Mouse (Mus musculus): ENCODE results near the gene Atxn1. TPM values are rescaled to one million over a fixed set of nuclear protein-coding genes. Genes with fewer than 3 reads are reported as not detected.

Atxn1 gene
- total RNA-seq, 1 experiment from 2014 or later: 19.8 TPM

DNA sequence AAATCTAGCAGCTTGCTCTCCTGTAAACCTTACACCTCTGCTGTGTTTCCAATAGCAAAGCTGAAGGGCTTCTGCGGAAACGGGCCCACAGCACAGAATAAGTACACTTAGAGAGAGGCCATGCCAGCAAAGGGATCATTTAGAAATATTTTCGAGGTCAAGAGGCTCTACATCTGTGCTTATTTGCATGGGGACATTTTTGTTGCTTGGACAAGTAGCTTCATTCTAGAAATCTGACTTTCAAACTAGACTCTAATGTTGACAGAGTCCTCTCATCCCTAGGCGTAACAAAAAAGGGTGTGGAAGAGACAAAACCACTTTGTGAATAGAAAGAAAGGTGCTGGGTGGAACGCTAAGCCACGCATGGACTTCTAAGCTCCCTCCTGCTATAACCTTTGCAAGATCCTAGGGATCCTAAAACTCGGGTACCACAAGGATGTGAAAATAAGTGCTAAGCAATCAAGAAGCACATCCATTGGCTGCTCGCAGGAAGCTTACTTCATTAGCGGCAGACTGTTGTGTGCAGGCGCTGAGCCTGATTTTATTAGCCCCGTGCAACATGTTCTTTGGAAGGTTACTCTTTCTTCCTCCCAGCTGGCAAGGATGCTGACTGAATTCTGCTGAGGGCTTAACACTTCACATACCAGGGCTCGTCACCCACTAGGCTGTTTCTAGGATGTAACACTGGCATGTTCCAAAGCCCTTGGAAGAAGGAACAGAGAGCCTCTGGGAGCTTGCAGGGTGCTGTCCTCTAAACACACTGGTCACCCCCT is 334.1 kb downstream of the Atxn1 start:
- ATAC-seq (replicated peaks in 1 of 2; ENCODE audit: insufficient read depth in 1 of 2, low FRiP score in 2 of 2, low TSS enrichment in 1 of 2, low read depth in 1 of 2, poor library complexity in 2 of 2, severe bottlenecking in 2 of 2): no peak

DNA sequence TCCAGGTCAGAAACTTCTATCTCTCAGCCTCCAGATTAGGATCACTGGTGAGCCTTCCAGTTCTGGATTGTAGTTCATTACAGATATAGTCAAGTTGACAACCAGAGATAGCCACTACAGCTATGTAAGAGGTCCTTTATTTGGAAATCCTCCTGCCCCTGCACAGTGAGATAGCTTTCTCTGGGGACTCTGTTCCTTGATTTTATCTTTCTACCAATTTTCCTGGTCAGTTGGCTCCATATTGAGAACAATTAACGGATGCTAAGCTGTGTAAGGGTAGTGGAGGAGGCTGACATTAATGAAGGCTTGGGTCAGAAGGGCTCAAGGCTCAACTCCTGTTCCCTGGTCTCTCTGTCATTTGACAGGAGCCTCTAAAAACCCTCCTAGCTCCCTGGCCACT is 335.1 kb downstream of the Atxn1 start:
- ATAC-seq (replicated peaks in 1 of 2; ENCODE audit: insufficient read depth in 1 of 2, low FRiP score in 2 of 2, low TSS enrichment in 1 of 2, low read depth in 1 of 2, poor library complexity in 2 of 2, severe bottlenecking in 2 of 2): no peak

DNA sequence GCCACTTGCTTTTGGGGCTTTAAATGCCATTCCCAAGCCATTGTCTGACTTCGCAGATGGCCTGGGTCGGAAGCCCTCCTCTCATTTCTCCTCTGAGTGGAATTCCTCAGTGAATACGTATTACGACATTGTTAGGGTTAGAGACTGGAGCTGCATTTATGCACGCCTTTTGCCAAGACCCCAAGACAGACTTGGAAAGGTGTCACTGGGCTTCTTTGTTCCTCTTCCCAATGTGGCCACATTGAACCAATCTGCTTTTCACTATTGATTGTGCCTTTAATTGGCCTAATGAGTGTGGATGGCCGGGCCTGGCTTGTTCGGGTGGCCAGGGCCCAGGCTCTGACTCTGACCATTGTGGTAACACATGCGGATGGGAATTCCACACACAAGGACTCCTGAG is 336.5 kb downstream of the Atxn1 start:
- no peak for ATAC-seq (replicated peaks in 1 of 2; ENCODE audit: insufficient read depth in 1 of 2, low FRiP score in 2 of 2, low TSS enrichment in 1 of 2, low read depth in 1 of 2, poor library complexity in 2 of 2, severe bottlenecking in 2 of 2)

DNA sequence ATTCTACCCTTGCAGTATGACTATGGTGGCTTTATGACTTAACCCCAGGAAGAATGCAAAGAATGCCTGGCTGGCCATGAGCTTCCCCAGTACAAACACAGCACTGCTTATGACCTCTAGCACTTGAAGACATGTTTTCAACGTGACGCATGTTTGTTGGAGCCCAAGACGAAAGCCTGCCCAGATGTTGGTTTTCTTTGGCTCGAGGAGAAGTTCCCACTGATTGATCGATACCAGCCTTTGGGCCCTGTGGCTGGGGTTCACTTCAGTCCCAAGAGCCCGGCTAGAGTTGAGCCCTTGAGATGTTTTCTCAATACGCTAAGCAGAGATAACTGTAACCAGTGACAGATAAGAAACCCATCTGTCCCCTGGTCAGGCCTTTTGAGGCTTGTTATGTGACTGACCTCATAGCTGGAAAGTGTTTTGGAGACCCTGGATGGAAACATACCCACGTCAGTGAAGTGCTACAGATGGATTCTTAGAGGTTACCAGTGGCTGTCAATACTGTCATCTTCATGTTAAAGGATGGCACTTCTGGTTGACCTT is 337.5 kb downstream of the Atxn1 start:
- no peak for ATAC-seq (replicated peaks in 1 of 2; ENCODE audit: insufficient read depth in 1 of 2, low FRiP score in 2 of 2, low TSS enrichment in 1 of 2, low read depth in 1 of 2, poor library complexity in 2 of 2, severe bottlenecking in 2 of 2)

DNA sequence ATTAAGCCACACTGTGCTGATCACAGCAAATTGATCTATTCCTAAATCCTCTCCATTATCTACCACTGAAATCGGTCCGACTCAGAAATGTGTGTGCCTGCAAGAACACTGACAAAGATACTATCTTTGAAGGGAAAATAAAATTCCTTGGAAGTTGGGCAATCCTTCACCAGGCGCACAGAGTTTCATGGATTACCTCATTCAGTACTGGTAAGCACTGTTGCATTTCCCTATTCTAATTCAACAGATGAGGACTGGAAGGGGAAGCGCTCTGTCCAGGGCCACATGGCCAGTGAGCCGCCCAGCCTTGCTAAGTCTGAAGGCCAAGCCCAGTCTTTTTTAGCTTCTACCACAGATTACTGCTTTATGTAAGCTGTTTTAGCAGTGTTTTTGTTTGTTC is 339.1 kb downstream of the Atxn1 start:
- no peak for ATAC-seq (replicated peaks in 1 of 2; ENCODE audit: insufficient read depth in 1 of 2, low FRiP score in 2 of 2, low TSS enrichment in 1 of 2, low read depth in 1 of 2, poor library complexity in 2 of 2, severe bottlenecking in 2 of 2)

DNA sequence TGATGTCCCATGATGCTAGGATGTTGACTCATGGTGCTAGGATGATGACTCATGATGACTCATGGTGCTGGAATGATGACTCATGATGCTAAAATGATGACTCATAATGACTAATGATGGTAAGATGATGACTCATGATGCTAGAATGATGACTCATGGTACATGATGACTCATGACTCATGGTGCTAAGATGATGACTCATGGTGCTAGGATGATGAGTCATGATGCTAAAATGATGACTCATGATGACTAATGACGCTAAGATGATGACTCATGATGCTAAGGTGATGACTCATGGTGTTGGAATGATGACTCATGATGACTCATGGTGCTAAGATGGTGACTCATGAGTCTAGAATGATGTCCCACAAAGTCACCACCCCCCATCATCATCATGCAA is 341.0 kb downstream of the Atxn1 start:
- ATAC-seq (replicated peaks in 1 of 2; ENCODE audit: insufficient read depth in 1 of 2, low FRiP score in 2 of 2, low TSS enrichment in 1 of 2, low read depth in 1 of 2, poor library complexity in 2 of 2, severe bottlenecking in 2 of 2): no peak

DNA sequence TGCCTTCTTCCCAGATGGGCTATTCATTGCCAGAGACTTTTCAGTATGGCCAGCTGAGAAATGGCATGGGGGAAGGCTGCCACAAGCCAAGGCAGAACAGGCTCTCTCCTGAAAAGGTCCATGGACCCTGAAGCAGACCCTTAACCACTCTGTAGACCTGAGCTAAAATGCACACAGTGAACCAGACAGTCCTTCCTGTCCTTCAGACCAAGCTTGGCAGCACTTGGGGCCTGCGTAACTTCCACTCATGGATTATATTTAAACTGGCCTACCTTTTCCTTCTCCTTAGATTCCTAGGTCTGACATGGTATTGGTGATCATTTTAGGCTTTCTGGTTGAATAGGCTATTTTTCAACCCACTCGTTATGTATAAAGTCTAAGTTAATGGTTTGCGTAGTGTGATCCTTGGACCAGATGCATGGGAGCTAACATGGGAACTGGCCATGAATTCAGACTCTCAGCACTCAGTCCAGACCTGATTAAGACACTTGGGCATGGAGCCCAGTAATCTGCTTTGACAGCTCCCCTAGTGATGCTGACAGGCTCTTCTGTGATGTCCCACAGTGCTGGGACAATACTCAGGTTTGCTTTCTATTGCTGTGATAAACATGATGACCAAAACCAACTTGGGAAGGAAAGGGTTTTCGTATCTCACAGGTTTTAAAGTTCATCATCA is 341.8 kb downstream of the Atxn1 start:
- no peak for ATAC-seq (replicated peaks in 1 of 2; ENCODE audit: insufficient read depth in 1 of 2, low FRiP score in 2 of 2, low TSS enrichment in 1 of 2, low read depth in 1 of 2, poor library complexity in 2 of 2, severe bottlenecking in 2 of 2)

DNA sequence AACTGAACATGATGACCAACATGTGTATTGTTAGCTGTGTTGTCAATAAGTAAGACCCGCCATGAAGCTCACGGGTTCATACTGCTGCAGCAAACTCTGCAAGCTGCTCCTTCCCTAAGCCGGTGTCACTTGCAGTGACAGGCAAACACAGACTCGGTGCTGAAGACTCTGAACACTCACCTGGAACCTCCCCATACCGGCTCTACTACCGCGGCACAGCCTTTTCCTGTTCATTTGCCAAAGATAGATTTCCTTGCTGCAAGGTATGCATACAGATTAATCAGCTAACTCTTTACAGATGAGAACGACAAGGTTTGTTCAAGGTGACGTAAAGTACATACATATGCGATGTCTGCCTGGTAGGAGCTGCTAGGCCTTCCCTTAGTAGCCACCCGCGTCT is 344.1 kb downstream of the Atxn1 start:
- ATAC-seq (replicated peaks in 1 of 2; ENCODE audit: insufficient read depth in 1 of 2, low FRiP score in 2 of 2, low TSS enrichment in 1 of 2, low read depth in 1 of 2, poor library complexity in 2 of 2, severe bottlenecking in 2 of 2): no peak

DNA sequence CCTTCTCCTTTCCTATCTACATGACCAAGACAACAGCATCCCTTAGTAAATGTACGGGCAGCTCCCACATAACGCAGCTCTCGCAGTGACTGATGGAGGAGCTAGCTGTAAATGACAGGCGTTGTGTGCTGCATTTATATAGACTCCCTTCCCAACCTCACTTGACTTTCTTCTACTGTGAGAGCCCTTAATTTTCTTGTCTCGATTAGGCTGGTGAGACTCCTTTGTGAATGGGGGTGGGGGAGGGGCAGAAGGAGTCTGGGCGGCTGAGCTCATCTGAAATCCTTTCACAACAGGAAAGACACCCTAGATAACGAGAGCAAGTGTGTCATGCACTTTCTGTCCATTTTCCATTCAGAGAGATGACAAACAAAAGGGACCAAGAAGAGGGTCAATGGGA is 344.5 kb downstream of the Atxn1 start:
- no peak for ATAC-seq (replicated peaks in 1 of 2; ENCODE audit: insufficient read depth in 1 of 2, low FRiP score in 2 of 2, low TSS enrichment in 1 of 2, low read depth in 1 of 2, poor library complexity in 2 of 2, severe bottlenecking in 2 of 2)

DNA sequence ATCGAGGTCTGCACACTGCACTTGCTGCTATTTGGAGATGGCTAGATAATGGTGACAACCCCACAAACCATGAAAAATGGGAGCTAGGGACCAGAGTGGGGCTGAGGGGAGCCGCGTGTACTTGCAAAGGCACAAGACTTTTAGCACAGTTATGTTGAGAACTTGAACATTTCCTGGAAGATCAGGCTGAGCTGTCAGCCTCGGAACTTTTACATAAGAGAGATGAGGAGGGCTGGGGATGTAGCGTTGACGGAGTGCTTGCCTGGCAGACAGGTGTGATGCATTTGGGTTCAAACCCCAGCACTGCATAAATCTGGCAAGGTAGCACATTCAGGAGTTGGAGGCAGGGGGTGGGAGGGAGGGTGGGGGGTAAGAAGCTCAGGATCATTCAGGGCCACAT is 346.8 kb downstream of the Atxn1 start:
- ATAC-seq (replicated peaks in 1 of 2; ENCODE audit: insufficient read depth in 1 of 2, low FRiP score in 2 of 2, low TSS enrichment in 1 of 2, low read depth in 1 of 2, poor library complexity in 2 of 2, severe bottlenecking in 2 of 2): no peak

DNA sequence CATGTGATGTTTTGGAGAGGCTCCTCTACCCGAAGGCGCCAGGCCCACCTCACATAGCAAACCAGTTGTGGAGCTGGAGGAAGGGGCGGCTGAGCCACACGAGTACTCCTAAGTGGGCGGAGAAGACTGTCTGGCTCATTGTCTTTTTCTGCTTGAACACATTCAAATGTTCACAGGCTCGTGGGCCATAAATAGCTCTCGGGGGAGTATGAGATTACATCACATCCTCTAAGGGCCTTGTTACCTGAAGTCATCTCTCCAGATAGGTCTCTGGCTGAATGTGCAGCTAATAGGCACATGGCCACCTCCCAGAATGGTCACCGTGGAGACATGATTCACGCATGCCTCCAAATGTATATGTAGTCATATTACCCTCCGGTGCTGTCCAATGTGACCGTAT is 350.0 kb downstream of the Atxn1 start:
- no peak for ATAC-seq (replicated peaks in 1 of 2; ENCODE audit: insufficient read depth in 1 of 2, low FRiP score in 2 of 2, low TSS enrichment in 1 of 2, low read depth in 1 of 2, poor library complexity in 2 of 2, severe bottlenecking in 2 of 2)

DNA sequence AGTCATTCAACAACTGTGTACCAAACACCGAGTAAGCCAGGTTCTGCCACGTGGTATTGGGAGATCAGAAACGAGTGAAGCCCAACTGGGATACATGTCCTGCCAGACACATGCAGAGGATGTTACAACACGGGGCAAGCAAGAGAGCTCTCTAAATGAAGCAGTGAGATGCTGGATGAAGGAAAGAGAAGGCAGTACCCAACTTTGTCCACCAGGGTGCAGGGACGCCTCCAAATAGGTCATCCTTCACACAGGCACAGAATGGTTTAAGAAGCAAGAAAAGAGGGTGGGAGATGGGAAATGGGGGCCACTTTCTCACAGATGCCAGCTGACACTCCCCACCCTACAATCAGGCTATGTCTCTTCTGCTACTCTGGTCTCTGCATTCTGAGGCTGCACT is 351.5 kb downstream of the Atxn1 start:
- peak; percentile 36 to 42; a peak in 1 of 4 replicates for ATAC-seq (replicated peaks in 1 of 2; ENCODE audit: insufficient read depth in 1 of 2, low FRiP score in 2 of 2, low TSS enrichment in 1 of 2, low read depth in 1 of 2, poor library complexity in 2 of 2, severe bottlenecking in 2 of 2)

DNA sequence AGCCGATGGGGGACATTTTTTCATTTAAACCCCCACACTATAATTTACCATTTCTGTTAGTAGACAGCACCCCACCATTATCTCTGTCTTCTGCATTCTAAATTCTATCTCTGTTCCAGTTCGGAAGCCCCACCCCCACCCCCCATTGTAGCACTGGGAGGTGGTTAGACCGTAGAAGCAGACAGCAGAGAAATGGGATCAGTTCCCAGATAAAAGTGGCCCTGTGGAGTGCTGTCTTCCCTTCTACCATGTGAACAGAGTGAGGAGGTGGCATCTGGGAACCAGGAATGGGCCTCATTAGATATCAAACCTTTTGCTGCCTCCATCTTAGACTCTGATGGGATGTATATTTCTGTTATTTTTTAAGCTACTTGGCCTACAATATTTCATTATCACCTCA is 353.3 kb downstream of the Atxn1 start:
- ATAC-seq (replicated peaks in 1 of 2; ENCODE audit: insufficient read depth in 1 of 2, low FRiP score in 2 of 2, low TSS enrichment in 1 of 2, low read depth in 1 of 2, poor library complexity in 2 of 2, severe bottlenecking in 2 of 2): no peak

DNA sequence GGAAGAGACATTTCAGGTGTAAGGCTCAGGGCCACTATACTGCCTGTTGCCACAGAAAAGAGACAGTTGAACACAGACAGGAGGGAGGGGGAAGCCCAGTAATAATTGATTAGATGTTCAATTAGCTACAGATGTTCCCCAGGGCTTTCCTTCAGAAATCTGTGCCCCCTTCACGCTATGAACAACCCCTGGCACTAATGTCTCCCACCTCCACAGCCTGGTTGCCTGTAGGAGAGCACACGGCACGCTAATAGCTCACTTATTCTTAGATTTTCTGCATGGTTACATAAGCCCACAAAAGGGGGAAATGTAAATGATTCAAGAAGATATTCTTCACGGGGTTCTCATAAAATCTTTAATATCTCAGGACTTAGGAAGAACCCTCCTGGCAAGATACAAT is 355.3 kb downstream of the Atxn1 start:
- ATAC-seq (replicated peaks in 1 of 2; ENCODE audit: insufficient read depth in 1 of 2, low FRiP score in 2 of 2, low TSS enrichment in 1 of 2, low read depth in 1 of 2, poor library complexity in 2 of 2, severe bottlenecking in 2 of 2): no peak

DNA sequence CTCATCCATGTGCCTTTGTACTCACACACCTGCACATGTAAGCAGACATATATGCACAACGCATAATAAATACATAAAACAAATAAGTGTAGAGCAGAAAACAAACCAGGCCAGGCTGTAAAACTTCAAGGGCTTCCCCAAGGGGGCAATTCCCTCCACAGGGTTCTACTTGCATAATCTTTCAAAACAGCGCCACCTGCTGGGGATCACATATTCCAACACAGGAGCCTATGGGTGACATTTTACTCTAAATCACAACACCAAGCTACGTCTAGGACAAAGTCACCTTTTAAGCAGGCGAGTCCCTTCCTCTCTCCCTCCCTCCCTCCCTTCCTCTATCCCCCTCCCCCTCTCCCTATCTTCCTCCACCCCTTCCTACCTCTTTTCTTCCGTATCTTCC is 356.2 kb downstream of the Atxn1 start:
- ATAC-seq (replicated peaks in 1 of 2; ENCODE audit: insufficient read depth in 1 of 2, low FRiP score in 2 of 2, low TSS enrichment in 1 of 2, low read depth in 1 of 2, poor library complexity in 2 of 2, severe bottlenecking in 2 of 2): no peak

DNA sequence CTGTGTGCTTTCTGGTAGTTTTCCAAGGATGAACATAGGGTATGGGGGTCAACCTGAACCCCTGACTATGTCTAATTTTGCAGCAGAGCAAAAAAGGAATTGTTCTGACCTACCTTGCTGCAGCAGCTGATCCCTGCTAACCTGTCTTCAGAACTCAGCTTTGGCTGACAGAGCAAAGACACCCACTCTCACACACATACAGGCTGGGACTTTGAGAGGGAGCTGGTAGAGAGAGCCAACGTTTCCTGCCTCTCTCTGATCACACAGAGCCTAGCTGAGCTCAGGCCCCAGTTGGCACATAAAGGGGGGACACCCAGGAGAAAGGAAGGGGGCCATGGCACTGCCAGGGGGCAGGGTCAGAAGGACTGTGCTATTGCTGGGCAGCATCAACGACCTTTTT is 356.9 kb downstream of the Atxn1 start:
- no peak for ATAC-seq (replicated peaks in 1 of 2; ENCODE audit: insufficient read depth in 1 of 2, low FRiP score in 2 of 2, low TSS enrichment in 1 of 2, low read depth in 1 of 2, poor library complexity in 2 of 2, severe bottlenecking in 2 of 2)

DNA sequence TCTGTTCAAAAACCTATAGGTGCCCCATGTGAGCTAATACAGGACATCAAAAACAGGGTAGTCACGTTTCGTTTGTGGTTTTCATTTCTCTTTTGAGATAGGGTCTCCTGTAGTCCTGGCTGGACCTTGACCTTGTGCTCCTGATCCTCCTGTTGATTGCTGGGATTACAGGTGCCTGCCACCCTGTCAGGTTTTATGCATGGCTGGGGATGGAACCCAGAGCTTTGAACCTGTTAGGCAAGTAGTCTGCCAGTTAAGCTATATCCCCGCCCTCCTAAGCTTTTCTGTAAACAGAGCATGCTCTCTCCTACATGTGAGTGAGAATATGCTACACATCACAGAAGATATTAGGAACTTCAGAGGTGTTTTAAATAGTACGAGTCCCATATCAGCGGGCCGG is 361.2 kb downstream of the Atxn1 start:
- ATAC-seq (replicated peaks in 1 of 2; ENCODE audit: insufficient read depth in 1 of 2, low FRiP score in 2 of 2, low TSS enrichment in 1 of 2, low read depth in 1 of 2, poor library complexity in 2 of 2, severe bottlenecking in 2 of 2): no peak

DNA sequence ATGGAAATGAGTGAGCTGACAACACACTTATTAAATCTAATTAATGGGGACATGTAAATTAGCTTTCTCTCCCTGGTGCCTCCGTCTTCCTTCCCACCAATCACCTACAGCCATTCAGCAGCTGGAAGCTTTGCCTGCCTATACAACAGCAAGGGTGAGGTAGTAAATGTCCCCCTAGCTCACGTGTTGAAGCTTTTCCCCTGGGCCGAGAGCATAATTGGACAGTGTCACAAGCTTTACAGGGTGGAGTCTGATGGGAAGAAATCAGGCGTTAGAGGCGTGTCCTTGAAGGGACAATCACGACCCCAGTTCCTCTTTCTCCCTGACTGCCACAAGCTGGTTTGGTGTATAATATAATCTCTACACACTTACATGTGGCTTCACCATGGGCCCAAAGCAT is 364.4 kb downstream of the Atxn1 start:
- peak in 1 of 2 experiments; percentile 45; a peak in 2 of 4 replicates for ATAC-seq (replicated peaks in 1 of 2; ENCODE audit: insufficient read depth in 1 of 2, low FRiP score in 2 of 2, low TSS enrichment in 1 of 2, low read depth in 1 of 2, poor library complexity in 2 of 2, severe bottlenecking in 2 of 2)

DNA sequence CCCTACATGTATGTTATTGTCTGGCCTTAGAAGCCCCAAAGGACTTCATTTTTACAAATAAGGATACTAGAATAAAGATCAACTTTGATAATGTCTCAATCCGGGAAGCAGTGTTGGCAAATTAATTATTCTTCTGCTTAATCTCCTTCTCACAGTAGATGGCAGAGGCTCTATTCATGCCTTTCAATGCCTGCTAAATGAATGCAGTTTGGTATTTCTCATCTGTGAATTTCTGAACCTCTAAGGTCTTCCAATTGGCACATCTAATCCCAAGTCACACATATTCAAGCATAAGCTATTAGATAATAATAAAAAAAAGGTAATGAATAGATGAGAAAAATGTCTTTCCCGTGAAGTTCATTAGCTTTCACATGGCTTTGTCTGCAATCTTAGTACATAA is 365.0 kb downstream of the Atxn1 start:
- ATAC-seq (replicated peaks in 1 of 2; ENCODE audit: insufficient read depth in 1 of 2, low FRiP score in 2 of 2, low TSS enrichment in 1 of 2, low read depth in 1 of 2, poor library complexity in 2 of 2, severe bottlenecking in 2 of 2): no peak

Measured in hematopoietic stem cell, adult 5-6 weeks (primary cell).